Mouse (Mus musculus) hindbrain, postnatal 0 days (tissue): ENCODE data around the gene Trim46. TPM values are rescaled to one million over a fixed set of nuclear protein-coding genes. Genes with fewer than 3 reads are reported as not detected.
A peak's percentile ranks its signal among the peaks of the same experiment; 100 is the strongest.

ENCODE experiments used
- ATAC-seq: fragments of 200-750 bp; cut with Nextera tagmentation; 2 replicates; pipeline ENCODE4 v1.8.0; 2017; ENCODE audit warnings: mild to moderate bottlenecking, moderate TSS enrichment, moderate library complexity
- DNase-seq: peaks from one replicate; pipeline ENCODE4 v3.0.0-alpha.2; 2015; ENCODE audit warnings: low spot score
- H3K27ac ChIP-seq: fragments of 300-500 bp; sonication (generic); 2 replicates; pipeline ENCODE4 v1.5.1; 2014; ENCODE audit warnings: mild to moderate bottlenecking
- H3K27me3 ChIP-seq: fragments of 300-500 bp; sonication (generic); 2 replicates; pipeline ENCODE4 v1.6.1; 2014; ENCODE audit warnings: low read length, mixed read lengths; ENCODE audit not compliant: insufficient read depth
- H3K36me3 ChIP-seq: fragments of 300-500 bp; sonication (generic); 2 replicates; pipeline ENCODE4 v1.6.1; 2014; ENCODE audit warnings: low read length, mixed read lengths; ENCODE audit not compliant: insufficient read depth
- H3K4me1 ChIP-seq: fragments of 300-500 bp; sonication (generic); 2 replicates; pipeline ENCODE4 v1.6.1; 2014; ENCODE audit warnings: antibody characterized with exemption, low read length, mixed read lengths; ENCODE audit not compliant: insufficient read depth
- H3K4me2 ChIP-seq: fragments of 300-500 bp; sonication (generic); 2 replicates; pipeline ENCODE4 v1.6.1; 2014; ENCODE audit warnings: low read depth, mild to moderate bottlenecking, low read length, moderate library complexity, mixed read lengths
- H3K4me3 ChIP-seq: fragments of 300-500 bp; sonication (generic); 2 replicates; pipeline ENCODE4 v1.5.1; 2014; ENCODE audit warnings: low read length
- H3K9ac ChIP-seq: fragments of 300-500 bp; sonication (generic); replicated peaks from 2 replicates; pipeline ENCODE4 v1.6.1; 2014; ENCODE audit warnings: mild to moderate bottlenecking, low read length, moderate library complexity, mixed read lengths
- H3K9me3 ChIP-seq: fragments of 300-500 bp; sonication (generic); 2 replicates; pipeline ENCODE4 v1.6.1; 2016; ENCODE audit warnings: low read length, mixed read lengths
- CTCF ChIP-seq: IDR thresholded peaks from 2 replicates; pipeline ENCODE4 v1.5.1; 2016; ENCODE audit warnings: antibody characterized with exemption, control low read depth, low read depth
- WGBS: fragments of 180-500 bp; shearing (Covaris S2); extraction: QIAGEN DNeasy Blood & Tissue Kit; methylation state at CpG from one replicate; pipeline ENCODE4 v1.1.7; 2014; 5-methylcytosine and 5-hydroxymethylcytosine counted together
- polyA plus RNA-seq: library from polyadenylated mRNA; unstranded; fragments of >200 nt; fragmentation: Nextera tagmentation; extraction: Ambion mirVana; gene quantifications from 2 replicates; pipeline ENCODE4 v1.2.1, GENCODE M21; 2015
- total RNA-seq: library from RNA; depleted of rRNA; stranded (reverse); fragments of >200 nt; gene quantifications from 2 replicates; pipeline ENCODE4 v1.2.3, GENCODE M21; 2014

Trim46 gene
- total and polyA plus RNA-seq, 2 experiments from 2014 or later: 49.8 to 97.9 TPM

DNA sequence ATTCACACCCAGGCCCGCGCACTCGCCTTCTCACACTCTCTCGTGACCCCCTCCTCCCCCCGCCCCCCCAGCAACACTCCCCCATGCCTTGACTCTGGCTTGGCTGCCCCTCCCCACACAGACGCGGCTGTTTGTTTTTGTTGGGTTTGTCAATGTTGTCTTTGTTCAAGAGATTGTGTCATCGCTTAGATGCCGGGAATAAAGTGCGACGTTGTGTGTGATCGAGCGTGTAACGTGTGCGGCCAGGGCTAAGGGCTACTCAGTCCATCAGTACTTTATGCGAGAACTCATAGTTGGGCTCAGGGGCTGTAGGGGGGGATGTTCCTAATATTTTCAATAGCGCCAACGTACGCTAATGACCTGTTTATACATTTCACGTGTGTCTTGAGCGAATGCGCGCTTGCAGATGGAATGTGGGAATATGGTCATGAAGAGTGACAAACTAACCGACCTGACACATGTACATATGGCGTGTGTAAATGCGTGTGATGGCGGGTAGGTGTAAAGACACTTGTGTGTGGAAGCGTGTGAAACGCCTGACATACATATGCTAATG lies 34.0 kb upstream of the Trim46 start:
- WGBS: under 1% methylated on average over 28 of the region's 29 CpGs
- Histone ChIP-seq H3K4me1 (peaks cover 14% of the 10 kb centered on the region; the same call in 1 of the 2 replicates), H3K36me3 (no peaks in the 10 kb centered on the region), H3K4me2 (peak overlapping the region; percentile 89), H3K27me3 (no peaks in the 10 kb centered on the region), H3K9me3 (no peaks in the 10 kb centered on the region), H3K27ac (peak overlapping the region; percentile 73), H3K9ac (peak overlapping the region; percentile 57), H3K4me3 (peak overlapping the region; percentile 49)
- peak; percentile 52 for ATAC-seq
- peak; percentile 58 for DNase-seq
- TF ChIP-seq CTCF: peak; percentile 1; the same call in 1 of the 2 replicates

GRCm38 (mm10) chr3:89279153-89279890 lies 33.2 kb upstream of the Trim46 start:
- Histone ChIP-seq H3K9me3 (no peaks in the 10 kb centered on the region), H3K4me1 (peaks cover 14% of the 10 kb centered on the region; the same call in 1 of the 2 replicates), H3K9ac (peak overlapping the region; percentile 57), H3K4me2 (peak overlapping the region; percentile 89), H3K36me3 (no peaks in the 10 kb centered on the region), H3K27ac (peak overlapping the region; percentile 73), H3K27me3 (no peaks in the 10 kb centered on the region), H3K4me3 (peak overlapping the region; percentile 49)
- TF ChIP-seq CTCF: no peak
- WGBS: 2% methylated on average over 35 of the region's 35 CpGs
- ATAC-seq: peak; percentile 76
- DNase-seq: peak; percentile 85

- 33% methylated on average over 8 of the region's 8 CpGs for WGBS
- Histone ChIP-seq H3K27ac (peak overlapping the region; percentile 73; the same call in 1 of the 2 replicates), H3K36me3 (no peaks in the 10 kb centered on the region), H3K4me1 (peaks cover 14% of the 10 kb centered on the region; the same call in 1 of the 2 replicates), H3K27me3 (no peaks in the 10 kb centered on the region), H3K4me3 (peak overlapping the region; percentile 49), H3K9me3 (no peaks in the 10 kb centered on the region), H3K9ac (peak overlapping the region; percentile 57), H3K4me2 (peak overlapping the region; percentile 89)
- ATAC-seq: no peak
- no peak for TF ChIP-seq CTCF
- DNase-seq: no peak
These were observed 32.5 kb upstream of the Trim46 start for GRCm38 (mm10) chr3:89278643-89279042.

- H3K27ac ChIP-seq: no peak overlapping the region
- TF ChIP-seq CTCF: no peak
- ATAC-seq: no peak
- WGBS: 69% methylated on average over 7 of the region's 7 CpGs
- H3K9me3 ChIP-seq: no peaks in the 10 kb centered on the region
- no peak for DNase-seq
- H3K4me1 ChIP-seq: peaks cover 14% of the 10 kb centered on the region; the same call in 1 of the 2 replicates
- H3K4me2 ChIP-seq: peak overlapping the region; percentile 89
- H3K36me3 ChIP-seq: no peaks in the 10 kb centered on the region
- no peaks in the 10 kb centered on the region for H3K27me3 ChIP-seq
- H3K9ac ChIP-seq: no peak overlapping the region
- H3K4me3 ChIP-seq: peak overlapping the region; percentile 14; the same call in 1 of the 2 replicates
These were observed 32.0 kb upstream of the Trim46 start for GRCm38 (mm10) chr3:89278107-89278506.

- 54% methylated on average over 14 of the region's 14 CpGs for WGBS
- Histone ChIP-seq H3K9ac (no peak overlapping the region), H3K4me3 (peak overlapping the region; percentile 14; the same call in 1 of the 2 replicates), H3K9me3 (no peaks in the 10 kb centered on the region), H3K4me1 (peaks cover 14% of the 10 kb centered on the region; the same call in 1 of the 2 replicates), H3K27me3 (no peaks in the 10 kb centered on the region), H3K27ac (no peak overlapping the region), H3K36me3 (no peaks in the 10 kb centered on the region), H3K4me2 (peak overlapping the region; percentile 89; the same call in 1 of the 2 replicates)
- ATAC-seq (no peak), DNase-seq (peak; percentile 20)
- TF ChIP-seq CTCF: no peak
These were observed 31.3 kb upstream of the Trim46 start for GRCm38 (mm10) chr3:89277281-89278021.

- no peaks in the 10 kb centered on the region for H3K36me3 ChIP-seq
- no peaks in the 10 kb centered on the region for H3K9me3 ChIP-seq
- H3K9ac ChIP-seq: no peak overlapping the region
- WGBS: 90% methylated on average over 13 of the region's 13 CpGs
- no peak for TF ChIP-seq CTCF
- no peak overlapping the region for H3K4me2 ChIP-seq
- no peaks in the 10 kb centered on the region for H3K27me3 ChIP-seq
- H3K27ac ChIP-seq: no peak overlapping the region
- peaks cover 14% of the 10 kb centered on the region; the same call in 1 of the 2 replicates for H3K4me1 ChIP-seq
- no peak for ATAC-seq
- H3K4me3 ChIP-seq: no peak overlapping the region
- no peak for DNase-seq
These were observed 30.0 kb upstream of the Trim46 start for GRCm38 (mm10) chr3:89276061-89276460.
